Mouse (Mus musculus): Measurements from ENCODE around the gene Kdm5a.

Kdm5a gene

DNA sequence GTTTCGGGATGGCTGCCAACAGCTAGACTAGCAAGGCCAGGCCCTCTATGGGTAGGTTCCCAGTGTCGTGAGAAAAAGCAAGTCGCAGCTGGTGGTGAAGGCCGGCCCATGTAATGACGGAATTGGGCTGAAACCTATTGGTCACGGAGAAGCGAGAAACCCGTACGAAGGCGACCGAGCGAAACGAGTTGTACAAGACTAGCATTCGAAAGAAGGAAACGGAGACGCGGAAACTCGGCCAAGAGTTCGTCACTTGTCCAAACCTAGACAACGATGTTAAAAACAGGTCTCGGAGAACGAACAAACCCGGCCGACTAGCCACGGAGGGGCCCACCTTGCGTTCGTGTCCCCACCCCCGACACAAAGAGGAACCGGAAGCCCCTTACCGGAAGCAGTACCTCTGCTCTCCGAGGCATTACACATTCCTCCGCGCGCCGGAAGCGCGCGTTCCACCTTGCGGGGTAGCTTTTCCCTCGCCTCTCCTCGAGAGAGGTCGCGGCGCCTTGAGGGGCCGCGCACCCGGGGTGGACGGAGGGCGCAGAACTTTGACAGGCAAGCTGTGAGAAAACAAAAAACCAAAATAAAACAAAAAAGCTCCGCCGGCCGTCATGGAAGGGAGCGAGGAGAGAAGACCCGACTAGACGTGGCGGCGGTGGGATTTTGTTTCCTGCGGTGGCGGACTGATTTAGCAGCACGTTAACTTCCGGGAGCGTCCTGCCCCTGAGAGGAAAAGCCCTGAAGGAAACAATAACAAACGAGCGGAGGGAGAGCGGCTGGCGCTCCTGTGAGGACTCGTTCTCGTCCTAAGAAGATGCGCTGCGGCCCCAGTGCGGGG, at the start of gene Kdm5a, which contains the start of gene Ccdc77:
Gene Kdm5a, plus strand, starts transcription at position 437 of the 835 bp plus-strand sequence.
Gene Ccdc77, minus strand, starts transcription at position 687 of the 835 bp plus-strand sequence.
- DNase-seq, result peak; percentile 85 to 87

DNA sequence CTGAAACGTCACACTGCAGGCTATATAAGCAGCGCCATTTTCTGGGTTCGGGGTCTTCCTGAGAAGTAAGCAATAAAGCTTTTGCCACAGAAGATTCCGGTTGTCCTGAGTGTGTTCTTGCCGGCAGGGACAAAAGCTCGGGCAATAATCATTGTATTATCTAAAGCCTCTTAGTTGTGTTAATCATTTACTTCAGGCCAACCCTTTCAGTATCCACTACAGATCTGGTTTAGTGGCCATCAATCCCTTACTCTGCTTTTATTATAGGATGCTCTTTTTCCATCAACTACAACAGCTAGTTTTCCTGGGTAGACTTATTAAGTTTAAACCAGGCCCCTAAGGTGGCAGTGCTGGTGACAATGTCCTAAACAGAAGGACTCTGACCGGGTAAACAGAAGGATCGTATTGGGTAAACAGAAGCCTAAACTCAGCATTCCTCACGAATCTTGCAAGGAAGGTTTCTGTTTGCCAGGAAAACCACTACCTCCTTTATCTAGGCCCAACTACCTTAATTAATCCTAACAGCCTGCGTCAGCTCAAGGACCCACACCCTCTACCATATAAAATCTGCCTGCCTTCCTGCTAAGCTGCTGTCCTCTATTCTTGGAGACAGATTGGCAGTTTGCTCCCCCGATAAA, 45.5 kb upstream of the Kdm5a start:
- DNase-seq, result no peak

DNA sequence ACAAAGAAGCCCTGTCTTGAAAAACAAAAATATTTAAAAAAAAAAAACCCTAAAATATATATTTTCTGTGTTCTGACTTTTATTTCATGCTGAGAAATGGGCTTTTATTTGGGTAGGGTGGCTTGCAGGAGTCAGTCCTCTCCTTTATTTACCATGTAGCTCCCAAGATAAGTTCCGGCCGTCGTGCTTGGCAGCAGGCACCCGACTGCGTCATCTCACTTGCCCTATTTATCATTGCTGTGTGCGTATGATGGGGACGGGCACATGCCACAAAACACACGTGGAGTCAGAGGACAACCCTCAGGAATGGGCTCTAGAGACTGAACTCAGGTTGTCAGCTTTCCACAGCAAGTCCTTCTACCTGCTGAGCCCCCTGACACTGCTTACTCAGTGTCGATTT, 44.8 kb upstream of the Kdm5a start:
- no peak for DNase-seq

DNA sequence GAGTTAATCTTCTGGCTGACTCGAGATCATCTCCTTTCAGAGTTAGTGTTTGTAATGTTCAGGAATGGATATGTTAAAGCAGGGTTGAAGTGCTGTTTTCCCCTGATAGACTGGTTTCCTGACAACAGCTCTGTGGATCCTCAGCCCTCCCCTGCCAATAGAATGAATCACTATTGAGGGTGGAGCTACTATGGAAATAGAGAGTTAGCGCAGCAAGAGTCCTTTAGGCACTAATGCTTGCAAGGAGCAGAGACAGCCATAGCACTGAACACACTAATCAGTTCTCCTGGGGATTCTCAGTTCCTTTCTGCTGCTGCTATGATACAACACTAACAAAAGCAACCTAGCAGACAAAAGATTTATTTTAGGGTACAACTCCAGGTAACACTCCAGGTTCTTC, 43.6 kb upstream of the Kdm5a start:
- DNase-seq, result no peak

DNA sequence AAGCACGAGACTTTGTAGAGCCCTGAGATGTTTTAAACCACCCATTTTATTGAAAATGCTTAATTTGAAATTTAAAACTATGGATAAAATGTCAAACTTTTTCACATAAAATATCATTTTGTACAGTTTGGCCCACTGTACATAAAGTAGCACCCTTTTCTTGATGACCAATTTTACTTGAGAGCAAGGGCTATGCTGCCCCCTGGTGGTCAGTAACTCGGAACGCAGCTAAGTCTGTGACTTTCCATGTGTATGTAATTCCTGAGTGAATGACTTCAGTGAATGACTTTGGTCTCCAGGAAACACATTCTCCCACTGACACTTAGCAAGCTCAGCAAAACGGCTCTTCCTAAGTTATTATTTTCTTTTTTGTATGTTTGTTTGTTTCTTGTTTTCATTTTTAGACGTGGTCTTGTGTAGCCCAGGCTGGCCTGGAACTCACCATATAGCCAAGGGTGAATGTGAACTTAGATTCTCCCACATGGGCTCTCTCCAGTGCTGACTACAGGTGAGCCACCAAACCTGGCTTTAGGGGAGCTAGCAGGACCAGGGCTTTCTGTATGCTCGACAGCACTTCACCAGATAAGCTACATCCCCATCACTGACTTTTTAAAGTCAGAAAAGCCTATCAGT, 39.5 kb upstream of the Kdm5a start:
- peak; percentile 6 to 67 for DNase-seq

DNA sequence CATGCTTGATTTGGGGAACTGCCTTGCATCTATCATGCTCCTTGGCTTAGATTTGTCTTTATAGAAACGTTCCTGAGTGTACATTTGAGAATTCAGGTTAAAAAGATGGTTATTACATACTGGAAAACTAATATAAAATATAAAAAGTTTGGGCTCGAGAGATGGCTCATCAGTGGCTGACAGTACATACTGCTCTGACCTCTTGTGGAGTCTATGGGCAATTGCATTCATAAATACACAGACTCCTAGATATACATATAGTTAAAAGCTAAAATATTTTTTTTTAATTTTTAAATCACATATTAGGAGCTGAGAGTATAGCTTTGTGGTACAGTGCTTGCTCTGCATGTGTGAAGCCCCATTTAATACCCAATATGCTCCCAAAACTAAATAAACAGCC, 31.6 kb upstream of the Kdm5a start:
- DNase-seq, result no peak

DNA sequence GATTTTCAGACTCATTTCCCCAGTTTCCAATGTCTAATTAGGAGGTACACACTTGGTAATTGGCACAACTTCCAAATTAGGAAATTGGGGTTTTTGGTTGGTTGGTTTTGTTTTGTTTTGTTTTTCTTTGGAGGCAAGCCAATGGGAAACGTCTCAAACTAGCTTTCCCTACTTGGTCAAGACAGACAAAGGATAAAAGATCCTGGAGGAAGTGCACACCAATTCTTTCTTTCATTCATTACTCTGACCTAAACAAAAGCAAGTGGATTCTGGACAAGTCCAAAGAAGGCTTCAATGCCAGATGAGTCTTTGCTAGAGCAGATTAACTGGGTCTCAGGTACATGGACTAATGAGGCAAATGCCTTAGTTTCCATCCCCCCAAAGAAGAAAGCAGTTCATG, 19.9 kb upstream of the Kdm5a start:
- DNase-seq, result no peak

DNA sequence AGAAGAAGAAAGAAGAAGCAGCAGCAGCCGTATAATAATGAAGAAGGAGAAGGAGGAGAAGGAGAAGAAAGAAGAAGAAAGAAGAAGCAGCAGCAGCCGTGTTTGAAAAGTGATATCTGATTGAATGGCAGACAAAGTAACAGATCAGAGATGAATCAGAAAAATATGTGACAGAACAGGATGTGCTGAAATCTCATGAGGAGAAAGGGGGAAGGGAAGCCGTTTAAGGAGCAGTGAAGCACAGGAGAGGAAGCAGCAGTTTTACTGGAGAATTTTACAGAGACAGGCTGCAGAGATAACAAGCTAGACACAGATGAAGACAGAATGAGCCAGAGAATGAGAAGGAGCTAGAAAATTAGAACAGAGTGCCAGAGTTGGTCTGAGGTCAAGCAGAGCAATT, 14.9 kb upstream of the Kdm5a start:
- DNase-seq, result no peak

DNA sequence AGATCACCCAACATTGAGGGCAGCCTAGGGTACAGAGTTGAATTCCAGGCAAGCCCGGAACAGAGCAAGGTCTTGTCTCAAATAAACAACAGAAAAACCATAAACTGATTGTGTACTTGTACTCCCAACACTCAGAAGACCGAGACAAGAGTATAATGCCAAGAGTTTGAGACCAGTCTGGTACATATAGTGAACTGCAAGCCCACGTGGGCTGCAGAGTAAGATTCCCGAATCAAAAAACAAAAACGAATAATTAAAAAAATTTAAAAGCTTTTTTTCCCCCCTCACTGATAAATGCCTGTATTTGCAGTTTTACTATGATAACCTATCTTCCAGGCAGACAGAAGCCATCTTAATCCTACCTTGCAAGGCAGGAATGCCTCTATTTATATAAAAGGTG, 7.4 kb upstream of the Kdm5a start:
- no peak for DNase-seq

DNA sequence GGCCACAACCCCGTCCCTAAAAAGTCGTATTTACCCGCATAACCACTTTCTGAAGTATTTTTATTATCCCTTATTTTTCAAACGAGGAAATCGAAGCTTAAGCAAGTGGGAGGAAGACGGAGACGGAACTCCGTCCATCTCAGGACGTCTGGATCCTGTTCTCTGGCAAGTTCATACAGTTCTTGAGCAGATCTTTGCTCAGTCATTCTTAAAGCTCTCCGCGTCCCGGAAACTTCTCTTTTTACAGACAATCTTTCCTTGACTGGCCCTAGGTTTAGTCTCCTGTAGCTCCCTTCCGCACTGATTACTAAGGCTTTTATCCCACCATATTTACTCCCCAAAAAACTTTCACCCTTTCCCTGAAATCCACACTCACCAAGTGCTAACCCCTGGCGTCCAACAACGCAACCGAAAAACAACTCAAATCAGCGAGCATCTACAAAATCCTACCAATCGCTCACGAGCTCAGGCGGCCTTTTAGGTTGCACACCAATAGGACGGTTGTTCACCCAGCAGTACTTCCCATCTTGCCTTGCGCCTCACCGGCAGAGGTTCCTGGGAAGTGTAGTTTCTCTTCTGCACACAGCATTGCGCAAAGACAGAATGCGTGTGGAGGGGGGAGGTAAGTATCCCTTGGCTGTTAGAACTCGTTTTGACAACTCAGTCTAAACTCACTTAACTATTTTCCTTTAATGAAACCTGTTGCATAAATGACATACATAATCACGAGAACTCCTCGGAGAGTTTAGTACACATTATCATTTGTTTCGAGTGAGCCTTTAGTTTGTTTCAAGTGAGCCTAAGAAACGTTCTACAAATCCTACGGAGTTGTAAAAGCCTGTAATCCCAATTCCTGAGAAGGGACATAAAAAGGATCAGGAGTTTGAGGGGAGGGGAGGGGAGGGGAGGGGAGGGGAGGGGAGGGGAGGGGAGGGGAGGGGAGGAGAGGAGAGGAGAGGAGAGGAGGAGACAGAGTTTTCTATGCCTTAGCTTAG, 6.7 kb upstream of the Kdm5a start:
- peak; percentile 63 to 65 for DNase-seq

DNA sequence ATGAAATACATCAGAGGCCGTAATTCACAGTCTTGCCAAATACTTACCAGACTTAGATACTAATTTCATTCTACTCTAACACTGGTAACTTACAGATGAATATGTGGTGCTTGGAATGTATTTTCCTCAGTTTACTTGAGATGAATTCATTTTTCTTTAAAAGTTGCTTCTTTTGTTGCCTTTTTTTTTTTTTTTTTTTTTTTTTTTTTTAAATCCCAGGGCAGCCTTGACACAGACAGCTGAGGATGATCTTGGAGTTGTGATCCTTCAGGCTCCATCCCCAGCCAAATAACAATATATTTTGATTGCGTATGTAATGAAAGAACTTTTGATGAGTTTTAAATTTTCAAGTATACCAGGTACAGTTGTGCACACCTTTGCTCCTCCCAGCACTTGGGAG, 1.8 kb upstream of the Kdm5a start:
- DNase-seq, result no peak

DNA sequence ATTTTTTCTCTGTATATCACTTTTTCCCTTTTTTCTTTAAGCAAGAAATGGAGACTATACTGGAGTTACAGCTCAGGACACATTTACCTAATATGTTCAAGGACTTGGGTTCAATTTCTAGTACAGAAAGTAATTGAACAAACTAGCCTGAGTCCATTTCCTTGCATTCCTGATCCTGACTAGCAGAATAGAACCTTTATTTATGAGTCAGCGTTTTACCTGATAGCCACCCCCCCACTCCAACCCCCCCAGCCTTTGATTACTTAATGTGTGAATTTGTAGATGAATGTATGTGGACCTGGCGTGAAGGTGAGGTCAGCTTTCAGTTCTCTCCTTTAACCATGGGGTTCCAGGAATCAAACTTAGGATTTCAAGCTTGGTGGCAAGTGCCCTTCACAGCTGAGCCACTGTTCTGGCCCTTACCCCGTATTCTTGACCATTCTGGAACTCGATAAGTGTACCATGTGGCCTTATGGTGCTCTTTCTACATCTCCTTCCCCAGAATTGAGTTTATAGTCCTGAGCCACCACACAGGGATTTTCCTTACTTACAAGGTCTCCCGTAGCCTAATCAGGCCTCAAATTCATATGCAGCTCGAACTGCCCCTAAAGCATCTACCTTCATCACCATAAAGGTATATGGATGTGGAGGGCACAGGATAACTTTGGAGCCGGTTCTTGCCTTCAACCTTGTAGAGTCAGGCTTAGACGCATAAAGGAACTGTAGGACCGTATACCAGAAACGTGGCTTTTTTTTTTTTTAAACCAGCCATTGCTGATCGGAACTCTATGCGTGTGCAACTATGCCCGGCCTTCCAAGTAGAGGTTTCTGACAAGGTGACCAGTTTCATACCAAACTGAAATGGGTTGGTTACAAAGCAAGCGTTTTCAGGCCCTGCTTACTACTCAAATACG, 893 bp upstream of the Kdm5a start:
- DNase-seq, result no peak

DNA sequence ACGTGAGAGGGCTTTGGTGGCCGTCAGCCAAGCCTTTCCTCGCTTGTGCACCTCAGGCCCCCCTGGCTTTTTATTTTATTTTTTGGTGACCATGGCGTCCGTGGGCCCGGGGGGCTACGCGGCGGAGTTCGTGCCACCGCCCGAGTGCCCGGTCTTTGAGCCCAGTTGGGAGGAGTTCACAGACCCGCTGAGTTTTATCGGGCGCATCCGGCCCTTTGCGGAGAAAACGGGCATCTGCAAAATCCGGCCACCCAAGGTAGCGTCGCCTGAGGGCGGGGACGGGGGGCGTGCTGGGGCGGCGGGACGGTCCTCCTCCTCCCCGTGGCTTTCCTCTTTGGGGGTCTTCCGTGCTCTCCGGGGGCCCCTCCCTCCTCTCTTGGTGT, 590 bp downstream of the Kdm5a start:
- DNase-seq, result no peak

DNA sequence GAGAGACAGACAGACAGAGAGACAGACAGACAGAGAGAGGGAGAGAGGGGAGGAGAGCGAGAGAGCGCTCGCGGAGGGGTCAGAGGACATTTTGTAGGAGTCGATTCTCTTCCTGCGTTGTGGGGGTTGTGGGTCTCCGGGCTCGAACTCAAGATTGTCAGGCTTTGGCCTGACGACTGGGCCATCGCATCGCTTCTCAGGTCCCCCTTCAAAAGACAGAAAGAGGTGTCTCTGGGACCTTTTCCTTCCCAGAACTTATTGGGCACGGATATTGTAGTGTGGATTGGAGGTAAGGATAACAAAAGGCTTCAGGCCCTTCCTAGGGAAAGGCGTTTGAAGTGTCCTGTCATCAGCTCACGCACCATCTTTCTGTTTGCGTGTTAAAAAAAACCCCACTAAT, 1.1 kb downstream of the Kdm5a start:
- no peak for DNase-seq

DNA sequence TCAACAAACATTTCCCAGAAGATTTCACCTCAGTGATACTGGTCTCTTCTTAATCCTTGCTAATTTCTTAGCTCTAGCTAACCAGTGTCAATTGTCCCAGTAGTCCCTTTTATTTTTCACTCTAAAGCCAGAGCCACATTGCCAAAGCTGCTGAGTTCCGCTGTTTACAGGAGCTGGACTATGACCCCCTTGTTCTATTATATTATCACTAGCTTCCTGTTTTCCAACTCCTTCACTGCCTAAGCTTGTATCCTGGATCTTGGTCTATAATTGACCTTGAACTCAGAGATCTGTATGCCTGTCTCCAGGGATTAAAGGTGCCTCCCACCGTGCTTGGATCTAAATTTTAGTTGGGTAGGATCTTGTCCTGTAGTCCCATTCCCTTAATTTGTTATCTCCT, 12.8 kb downstream of the Kdm5a start:
- DNase-seq, result no peak

DNA sequence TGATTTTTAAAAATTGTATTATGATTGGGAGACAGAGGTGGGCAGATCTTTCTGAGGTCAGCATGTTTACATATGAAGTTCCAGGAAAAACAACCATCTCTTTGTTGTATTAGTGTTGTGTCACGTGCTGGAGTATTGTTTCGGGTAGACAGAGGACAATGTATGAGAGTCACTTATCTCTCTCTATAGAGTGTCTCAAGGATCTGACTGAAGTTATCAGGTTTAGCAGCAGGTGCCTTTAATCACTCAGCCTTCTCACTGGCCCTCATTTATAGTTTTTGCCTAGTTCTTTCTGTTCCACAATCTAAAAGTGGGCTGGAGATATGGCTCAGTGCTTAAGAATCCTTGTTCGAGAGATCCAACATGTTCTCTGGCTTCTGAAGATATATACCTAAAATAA, 26.1 kb downstream of the Kdm5a start:
- no peak for DNase-seq

DNA sequence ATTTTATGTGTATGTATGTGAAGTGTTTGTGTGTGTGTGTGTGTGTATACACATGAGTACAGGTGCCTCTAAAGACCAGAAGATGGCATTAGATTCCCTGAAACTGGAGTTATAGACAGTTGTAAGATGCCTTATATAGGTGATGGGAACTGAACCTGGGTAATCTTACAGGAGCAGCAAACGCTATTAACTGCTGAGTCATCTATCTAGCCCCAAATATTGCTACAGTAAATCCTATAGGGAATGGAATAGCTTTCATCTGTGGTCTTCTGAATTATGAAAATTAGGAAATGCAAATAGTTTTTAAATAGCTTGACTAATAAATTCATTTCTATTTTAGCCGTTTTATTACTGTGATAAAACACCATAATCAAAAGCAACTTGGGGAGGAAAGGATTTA, 28.9 kb downstream of the Kdm5a start:
- no peak for DNase-seq

DNA sequence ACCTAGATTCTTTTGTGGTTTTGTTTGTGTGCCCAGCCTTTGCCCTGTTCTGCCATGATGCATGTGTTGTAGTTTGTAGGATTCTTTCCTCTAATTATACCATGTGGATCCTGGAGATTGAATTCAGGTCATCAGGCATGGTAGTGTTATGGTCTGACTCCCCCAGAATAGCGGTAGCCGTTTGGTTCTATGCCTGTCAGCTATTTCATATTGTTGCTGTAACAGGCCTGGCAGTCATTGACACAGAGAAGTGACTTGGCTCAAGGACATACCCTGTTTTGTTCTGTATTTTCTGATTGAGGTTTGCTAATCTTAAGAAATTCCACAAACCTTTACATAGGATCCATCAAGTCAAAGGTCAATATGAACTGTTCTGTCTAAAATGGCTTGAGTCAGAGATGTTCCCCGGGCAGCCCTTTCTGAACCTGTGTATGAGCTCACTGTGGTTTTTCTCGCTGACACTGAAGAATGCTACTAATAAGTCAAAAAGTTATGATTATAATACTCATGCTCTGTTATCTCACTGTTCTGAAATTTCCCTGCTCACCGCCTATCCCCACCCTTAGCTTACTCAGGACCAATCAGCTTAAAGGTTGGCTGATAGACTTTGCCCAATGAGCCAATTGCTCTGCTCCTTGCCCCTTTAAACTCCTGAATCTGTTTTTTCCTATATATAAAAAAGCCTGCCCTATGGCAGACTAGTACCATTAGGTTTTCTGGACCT, 31.9 kb downstream of the Kdm5a start:
- no peak for DNase-seq

DNA sequence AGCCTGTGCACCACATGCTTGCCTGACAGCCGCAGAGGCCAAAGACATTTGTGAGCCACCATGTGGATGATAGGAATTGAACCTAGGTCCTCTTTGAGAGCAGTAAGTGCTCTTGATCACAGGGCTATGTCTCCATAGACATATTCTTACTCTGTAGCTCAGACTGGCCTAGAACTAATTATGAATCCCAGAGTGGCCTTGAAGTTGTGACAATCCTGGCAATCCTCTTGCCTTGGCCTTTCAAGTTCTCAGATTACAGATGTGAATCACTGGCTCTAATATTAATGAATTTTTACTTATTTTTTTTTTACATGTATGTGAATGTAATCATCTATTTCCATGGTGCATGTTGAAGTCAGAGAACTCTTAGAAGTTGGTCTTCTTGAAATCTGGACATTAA, 40.0 kb downstream of the Kdm5a start:
- DNase-seq, result no peak

DNA sequence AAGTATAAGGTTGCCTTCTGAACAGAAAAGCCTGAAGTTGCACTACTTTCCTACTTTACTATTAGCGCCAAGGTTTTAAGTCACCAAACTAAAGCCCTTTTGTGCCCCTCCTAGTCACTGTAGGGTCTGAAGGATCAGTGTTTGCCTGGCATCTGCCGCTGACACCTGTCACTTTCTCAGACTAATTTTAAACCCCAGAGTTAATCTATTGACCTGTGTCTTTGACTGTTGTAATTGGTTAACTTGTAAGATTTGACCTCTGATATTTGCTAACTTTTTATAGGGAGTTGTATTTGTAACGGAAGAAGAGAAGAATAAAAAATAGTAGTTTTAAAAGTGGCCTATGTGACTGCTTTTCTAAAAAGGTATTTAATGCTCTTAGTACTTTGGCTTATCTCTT, 74.2 kb downstream of the Kdm5a start:
- DNase-seq, result no peak

DNA sequence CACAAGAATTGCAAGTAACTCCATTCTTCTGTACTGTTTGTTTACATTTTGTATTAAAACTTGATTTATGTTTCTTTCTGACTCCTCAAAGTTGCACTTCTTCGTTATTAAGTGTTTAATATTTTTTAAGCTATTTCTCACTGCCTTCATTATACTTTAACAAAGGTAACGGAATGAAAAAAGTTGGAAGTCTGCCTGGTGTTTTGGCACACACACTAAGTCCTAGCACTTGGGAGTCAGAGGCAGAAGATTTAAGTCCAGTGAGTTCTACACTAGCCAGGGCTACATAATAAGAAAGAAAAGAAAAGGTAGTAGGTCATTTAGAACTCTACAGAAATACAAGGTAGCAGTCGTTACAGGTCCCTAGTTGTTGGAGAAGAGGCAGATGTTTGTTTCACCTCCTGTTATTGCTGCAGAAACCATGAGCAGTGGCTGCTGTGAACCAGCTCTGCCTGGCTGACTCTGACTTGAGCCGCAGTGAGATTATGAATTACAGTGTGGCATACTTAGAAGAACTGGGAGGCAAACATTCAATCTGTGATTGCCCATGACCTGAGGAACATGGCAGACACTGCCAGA, 78.3 kb downstream of the Kdm5a start:
- DNase-seq, result no peak
